Mouse (Mus musculus) skeletal muscle tissue, adult 2 months (tissue): ENCODE measurements around the gene Usf2.

Experiments
- DNase-seq: peaks from one replicate; pipeline ENCODE4 v3.0.0-alpha.2; 2012; ENCODE audit warnings: low read depth, low spot score

Gene Usf2

DNA sequence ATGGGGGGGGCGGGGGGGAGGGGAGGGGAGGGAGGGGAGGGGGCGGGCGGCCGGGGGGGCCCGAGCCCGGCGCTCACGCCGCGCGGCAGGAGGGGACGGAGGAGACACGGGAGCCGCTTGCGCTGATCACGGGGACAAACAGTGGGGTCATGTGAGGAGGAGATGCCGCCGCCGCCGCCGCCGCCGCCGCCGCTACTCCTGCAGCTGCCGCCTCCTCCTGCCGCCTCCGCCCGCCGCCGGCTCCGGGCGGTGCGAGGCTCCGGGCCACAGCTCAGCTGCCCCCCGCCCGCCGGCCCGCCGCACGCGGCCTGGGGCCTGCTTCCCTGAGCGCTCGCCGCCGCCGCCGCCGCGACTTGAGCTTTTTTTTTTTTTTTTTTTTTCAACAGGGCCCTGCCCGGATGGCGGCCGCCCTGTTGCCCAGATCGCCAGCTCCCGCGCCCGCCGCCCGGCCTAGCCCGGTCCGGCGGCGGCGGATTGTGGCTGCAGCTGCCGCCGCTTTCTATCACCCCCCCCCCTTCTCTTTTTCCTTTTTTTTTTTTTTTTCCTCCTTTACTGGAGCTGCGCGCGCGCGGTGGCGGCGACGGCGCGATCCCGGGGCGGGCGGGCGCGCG, at the start of gene Usf2:
Gene Usf2, minus strand, starts transcription at position 48 of the 611 bp plus-strand sequence.
- peak; percentile 84 for DNase-seq

DNA sequence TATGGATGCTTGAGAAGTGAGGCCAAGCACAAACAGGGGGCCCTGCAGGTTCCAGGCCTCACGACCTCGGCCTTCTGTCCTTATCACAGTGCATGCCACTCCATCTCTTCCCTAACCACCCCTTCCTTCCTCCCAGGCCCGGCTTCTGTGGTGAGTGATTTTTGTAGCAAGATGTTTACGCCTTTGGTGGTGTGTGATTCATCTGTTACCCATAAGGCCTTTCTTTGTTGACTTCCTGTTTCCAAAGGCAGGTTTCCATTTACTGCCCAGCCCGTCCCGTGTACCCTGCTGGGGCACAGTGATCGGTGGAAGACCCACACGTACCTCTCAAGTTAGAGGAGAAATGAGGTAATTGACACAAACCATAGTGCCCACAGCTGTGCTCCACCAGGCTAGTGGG, 46.0 kb upstream of the Usf2 start:
- DNase-seq = peak; percentile 56

DNA sequence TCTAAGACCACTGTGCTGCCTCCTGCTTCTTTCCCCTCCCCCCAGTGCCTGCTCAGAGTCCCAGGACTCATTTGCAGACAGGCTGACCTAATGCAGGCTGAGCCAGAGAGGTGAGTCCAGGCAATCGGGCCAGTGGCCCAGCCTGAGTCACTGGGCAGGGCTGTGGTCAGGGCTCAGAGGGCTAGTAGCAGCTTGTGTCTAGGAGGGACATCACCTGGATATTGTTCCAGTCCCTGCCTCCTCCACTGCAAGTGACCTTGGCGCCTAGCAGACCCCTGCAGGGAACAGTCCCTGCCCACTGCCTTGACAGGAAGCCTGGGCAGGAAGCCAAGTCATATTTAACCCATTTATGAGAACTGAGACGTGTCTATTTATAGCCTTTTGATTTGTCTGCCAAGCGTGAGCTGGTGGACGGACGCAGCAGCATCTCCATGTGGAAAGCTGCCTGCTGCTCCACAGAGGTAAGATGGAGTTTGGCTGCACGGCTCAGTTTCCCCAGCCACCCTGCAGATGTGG, 44.0 kb upstream of the Usf2 start:
- peak; percentile 82 for DNase-seq

DNA sequence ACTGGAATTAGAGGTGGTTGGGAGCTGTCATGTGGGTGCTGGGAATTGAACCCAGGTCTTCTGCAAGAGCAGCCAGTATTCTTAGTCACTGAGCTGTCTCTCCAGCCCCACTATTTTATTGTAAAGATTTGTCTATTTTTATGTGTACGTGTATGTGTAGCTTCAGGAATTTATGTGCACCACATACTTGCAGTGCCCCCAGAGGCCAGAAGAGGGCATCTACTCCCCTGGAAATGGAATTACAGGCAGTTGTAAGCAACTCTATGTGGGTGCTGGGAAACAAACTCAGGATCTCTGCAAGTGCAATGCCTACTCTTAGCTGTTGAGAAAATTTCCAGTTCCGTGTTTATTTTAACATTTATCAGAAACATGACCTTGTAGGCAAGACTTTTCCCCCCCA, 39.9 kb upstream of the Usf2 start:
- DNase-seq = no peak

DNA sequence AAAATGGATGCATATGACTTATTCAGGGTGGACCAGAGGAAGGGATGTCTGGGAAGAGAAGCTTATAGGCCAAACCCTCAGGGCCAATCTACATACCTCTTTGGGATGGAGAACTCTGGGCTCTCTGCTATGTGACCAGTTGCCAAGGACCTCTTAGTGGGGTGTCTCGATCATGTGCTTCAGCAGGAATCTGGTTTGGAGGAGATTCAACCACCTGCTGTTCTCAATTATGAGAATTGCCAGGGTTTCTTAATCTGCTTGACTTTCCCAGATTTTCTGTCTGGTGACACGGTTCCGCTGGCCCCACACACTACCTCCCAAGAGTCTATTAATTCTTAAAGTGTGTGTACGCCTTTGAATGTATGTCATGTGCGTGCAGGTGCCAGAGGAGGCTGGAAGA, 37.4 kb upstream of the Usf2 start:
- DNase-seq = no peak

DNA sequence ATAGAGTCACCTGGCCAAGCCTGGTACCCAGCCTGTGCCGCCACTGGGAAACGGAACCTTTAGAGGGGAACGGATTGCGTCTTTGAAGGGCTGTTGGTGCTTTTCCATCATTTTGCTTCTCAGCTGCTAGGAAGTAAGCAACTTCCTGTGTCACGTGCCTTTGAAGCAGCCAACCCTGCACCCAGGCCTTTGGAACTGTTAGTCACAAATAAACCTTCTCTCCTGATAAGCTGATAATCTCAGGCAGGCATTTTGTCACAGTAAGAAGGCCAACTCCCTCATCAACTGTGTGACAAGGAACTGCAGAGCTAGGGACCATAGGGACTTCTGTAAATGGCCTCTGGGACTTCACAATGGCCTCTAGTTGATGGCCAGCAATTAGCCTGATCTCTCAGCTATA, 35.5 kb upstream of the Usf2 start:
- DNase-seq = no peak

DNA sequence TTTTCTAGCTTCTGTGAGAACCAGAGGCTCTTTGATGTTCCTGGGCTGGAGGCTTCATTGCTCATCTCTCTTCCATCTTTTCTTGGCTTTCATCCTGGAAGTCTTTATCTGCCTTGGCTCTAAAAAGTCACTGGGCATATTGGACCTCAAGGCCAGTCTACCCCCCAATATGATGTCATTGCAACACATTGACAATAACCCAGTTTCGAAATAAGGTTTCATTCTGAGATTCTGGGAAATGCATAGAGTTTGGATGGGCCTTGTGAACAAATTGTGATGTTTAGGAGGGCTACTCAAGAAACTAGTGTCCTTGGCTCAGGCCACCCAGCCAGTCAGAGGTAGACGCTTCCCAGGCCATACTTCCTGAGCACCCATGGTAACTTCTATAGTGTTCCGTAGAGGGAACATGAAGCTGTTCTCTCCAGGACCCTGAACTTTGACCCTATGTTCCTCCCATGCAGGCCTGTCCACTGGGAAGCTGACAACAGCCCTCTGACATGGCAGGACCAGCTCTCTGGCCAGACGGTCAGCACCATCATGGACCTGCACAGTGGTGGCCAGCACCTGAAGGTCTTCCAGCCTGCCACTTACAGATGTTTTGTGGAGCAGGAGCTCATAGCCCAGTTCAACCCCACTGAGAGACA, 32.0 kb upstream of the Usf2 start:
- no peak for DNase-seq

DNA sequence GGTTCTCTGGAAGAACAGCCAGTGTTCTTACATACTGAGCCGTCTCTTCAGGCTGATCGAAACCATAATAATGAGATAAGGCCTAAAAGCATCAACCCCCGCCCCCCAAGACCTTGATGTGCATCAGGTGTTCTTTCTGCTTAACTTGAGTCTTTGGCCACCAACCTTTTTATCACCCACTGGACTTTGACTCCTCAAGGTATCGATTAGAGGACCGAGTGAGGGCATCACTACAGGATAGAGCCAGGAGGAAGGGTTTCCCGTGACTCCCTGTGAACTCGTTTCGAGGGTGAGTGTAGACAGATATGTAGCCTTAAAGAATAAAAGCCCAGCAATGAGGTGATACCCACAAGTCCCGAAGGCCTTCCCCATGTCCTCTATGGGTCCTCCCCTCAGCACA, 28.8 kb upstream of the Usf2 start:
- no peak for DNase-seq

DNA sequence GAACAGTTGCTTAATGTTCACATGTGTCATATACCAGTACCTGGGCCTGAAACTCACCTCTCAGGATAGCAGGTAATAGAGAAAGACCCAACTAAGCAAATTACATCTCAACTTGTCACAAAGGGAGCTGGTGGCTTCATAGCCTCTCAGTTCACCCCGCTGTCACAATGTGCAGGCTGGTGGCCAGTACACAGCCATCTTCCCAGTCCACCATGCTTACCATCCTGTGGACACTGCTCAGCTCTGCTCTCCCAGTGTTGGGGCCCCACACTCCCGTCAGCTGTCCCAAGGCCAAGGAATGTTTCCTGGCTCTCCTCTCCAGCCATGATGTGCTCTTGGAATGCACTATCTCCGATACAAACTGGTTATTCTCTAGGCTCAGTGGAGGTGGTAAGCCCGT, 25.1 kb upstream of the Usf2 start:
- DNase-seq = no peak

DNA sequence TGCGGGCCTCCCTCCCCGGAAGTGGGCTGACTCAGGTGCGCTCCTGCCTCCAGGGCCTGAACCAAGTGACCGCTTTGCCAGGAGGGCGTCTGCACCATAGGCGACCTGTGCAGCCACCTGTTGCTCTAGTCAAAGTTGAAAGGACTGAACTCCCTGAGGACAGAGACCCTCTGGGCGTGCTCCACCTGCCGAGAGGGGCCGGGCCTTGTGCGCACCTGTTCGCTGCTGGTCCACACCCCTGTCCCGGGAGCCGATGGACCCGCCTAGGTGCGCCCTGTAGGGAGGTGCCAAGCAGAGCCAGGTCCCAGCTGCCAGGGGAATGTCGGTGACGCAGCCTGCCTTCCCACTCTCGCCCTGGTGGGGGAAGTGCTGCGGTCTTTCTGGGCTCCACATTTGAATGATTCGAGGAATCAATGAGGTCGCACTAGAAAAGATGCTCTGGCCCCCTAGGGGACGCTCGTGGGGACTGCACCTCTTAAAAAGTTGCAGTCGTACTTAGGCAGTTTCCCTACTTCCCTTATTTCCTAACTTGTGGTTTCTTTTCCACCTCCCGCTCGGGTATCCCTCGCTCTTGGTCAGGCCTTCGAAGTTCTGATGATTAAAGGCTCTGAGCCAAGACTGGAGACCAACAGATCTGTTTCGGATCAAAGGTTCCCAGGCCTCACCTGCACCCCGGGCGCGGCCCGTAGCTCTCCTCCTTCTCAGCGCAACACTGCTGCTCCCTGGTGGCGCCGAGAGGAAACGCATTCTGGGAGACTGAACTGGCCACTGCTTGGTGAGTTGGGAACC, 17.1 kb upstream of the Usf2 start, which contains the start of gene Fam187b:
Gene Fam187b, plus strand, starts transcription at position 290 of the 789 bp plus-strand sequence.
- peak; percentile 57 for DNase-seq

DNA sequence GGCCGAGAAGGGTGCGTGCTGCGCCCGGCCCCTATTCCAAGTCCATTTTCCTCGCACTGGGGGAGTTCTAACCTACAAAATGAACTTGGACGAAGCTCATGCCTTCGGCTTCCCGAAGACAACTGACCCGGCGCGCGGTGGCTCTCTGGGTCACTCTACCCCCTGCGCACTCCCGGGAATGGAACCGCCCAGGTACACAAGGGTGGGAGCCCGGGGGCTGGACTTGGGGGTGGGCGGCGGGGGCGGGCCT, 16.6 kb upstream of the Usf2 start, which contains the start of gene Lsr:
Gene Lsr, minus strand, starts transcription at position 214 of the 250 bp plus-strand sequence.
- no peak for DNase-seq

DNA sequence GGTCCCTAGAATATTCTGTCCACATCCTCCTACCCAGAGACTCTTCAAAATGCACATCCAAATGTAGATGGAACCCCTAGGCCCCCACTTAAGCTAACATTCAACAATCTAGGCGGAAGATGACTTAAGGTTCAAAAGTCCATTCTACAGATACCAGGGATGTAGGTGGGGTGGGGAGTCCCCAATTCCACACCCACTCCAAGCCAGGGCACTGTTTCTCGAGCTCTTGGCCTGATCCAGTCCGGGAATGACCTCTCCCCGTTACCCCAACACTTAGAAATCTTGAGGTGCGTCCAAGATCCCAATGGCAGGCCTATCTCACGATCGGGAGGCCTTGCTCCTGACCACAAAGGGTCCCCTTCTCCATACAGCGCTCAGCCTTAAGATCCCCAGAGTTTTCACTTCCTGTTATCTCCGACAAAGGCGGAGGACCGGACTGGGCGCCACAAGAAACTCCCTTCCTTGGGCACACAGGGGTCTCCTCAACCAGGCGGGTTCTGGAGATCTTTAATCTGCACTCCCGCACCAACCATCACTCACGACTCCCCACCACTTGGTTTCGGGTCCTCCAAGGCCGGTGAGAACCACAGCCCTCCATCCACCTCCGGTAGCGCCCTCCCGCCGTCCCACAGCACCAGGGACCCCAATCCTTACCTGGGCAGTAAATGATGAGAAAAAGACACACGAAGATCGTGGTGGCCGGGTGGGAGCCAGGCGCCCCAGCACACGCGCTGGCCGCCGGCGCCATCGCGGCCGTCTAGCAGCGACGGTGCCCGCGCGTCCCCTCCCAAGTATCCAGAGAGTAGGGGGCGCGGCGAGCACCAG, 16.0 kb upstream of the Usf2 start:
- DNase-seq = no peak

DNA sequence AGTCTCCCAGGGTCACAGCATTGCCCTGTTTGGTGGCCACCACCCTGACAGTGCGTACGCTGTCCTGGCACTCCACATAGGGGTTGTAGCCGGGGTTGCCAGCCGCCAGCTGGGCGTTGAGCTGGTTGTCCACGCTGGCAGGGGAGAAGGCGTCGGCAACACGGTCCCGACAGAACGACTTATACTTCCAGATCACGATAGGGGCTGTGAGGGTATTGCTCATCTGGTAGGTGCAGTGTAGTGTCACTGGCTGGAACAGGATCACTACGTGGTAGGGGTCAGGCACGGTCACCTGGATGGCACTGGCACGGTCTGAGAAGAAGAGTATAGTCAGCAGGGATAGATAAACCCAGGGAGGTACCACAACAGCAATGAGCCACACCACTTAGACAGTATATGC, 15.3 kb upstream of the Usf2 start:
- DNase-seq = no peak

DNA sequence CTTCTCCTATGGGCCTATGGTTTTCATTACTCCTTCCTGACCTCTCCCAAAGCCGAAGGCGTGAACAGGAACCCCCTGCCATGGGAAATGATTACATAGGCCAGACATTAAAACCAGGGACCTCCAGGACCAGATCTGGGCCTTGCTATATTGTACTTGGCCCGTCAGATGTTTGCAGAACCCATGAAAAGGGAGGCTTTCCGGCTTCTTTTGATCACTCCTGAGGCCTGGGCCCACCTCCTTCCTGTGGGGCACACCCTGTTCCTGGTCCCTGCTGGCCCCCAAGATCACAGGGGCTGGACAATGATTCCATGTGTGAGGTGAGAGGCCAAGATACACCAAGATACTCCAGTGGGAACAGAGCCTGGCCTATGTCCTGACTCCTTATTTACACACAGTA, 12.6 kb upstream of the Usf2 start:
- DNase-seq = no peak

DNA sequence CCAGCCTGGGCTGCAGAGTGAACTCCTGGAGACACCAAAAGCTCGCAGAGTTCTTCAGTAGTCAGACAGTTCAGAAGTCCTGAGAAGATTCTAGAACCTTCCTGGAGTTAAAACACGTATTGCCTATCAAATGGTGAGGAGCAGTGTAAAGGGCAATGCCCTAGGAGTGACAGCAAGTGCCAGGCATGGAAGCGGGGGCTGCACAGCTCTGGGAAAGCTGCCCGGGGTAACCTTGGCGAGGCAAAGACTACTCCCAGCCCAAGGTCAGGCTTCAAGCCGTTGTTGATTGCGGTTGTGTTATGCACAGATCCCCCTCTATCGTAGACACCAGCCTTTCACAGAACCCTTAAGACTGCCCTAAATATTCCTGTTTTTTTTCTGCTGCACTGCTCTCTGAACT, 12.0 kb upstream of the Usf2 start:
- no peak for DNase-seq

DNA sequence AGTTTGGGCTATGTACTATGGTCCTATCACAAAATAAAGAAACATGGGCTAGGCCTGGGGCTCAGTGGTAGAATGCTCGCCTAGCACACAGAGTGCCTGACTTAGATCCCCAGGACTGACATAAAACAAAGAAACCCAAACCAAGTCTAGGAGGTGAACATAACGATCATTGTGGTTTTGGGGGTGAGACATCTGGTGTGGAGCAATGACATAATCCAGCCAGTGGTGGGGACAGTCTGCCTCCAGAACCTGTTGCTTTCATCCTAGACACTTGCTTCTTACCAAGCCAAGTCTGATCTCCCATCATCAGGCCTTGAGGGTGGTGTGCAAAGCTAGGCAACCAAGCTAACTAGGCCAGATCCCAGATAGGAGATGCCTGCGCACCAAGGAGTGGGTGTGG, 10.1 kb upstream of the Usf2 start:
- no peak for DNase-seq

DNA sequence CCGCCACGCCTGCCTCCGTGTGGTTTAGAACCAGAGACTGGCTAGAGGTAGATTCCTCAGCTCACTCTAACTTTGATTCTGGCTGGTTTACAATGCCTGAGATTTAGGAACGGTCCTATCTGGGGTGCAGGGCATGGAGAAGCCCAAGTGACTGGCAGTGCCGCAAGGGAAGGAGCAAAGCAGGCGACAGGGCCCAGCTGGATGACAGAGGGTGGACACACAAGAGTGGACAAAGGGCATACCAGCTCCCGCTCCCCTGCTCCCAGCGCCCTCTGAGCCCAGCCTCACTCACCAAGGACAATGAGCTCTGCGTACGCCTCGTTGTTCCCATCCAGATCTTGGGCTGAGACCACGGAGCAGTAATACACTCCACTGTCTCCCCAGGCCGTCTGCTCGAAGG, 9.1 kb upstream of the Usf2 start:
- no peak for DNase-seq

DNA sequence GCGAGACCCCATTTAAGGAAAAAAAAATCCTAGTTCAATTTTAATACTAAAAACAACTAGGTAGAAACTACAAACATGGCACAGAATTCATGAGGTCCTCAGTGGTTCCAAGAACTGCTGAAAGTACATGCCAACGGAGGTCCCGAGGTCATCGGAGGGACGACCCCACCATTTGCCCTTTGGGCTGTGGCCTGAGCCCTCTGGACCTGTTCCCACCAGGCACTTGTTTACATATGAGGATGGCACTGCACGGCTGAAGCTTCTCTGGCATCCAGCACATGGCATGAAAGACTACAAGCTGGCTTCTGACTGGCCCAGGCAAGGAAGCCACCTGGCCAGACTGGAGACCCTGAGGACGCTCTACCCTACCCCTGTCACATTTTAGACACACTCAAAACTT, 7.8 kb upstream of the Usf2 start:
- DNase-seq = no peak

DNA sequence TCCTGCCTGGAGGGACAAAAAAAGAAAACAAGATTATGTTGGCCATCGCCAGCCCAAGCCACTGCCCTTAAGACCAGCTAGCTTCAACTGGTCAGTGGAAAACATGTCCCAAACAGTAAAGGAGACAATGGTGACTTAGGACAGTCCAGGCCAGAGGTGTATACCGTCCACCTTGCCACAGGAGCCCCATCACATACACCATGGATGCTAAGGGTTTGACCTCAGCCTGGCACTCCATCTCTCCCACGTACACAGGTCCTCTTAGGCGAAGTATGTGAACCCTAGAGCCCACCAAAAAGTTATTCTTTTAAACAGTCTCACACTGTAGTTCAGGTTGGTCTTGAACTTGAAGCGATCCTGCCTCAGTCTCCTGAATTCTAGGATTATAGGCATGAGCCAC, 6.3 kb upstream of the Usf2 start:
- DNase-seq = no peak

DNA sequence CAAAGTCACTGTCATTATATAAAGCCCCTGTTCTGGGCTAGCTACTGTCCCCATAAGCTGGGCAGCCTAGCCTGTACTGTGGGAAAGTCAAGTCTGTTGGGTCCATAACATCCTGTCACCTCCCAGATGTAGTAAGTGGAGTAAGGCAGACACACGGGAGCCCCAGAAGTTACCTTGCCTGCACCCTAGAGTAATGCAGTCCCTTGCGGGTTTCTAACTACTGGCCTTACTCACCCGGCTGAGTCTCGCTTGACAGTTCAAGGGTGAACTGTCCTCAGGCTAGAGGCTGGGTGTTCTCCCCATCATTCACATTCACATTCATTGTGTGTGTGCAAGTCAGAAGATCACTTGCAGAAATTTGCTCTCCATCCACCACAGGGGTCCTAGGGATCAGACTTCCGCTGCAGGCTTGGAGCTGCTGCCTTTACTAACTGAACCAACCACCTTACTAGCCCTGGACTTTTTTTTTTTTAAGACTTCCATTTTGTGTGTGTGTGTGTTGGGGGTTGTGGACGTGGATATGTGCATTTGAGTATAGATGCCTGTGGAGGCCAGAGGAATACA, 3.3 kb upstream of the Usf2 start:
- DNase-seq = no peak

DNA sequence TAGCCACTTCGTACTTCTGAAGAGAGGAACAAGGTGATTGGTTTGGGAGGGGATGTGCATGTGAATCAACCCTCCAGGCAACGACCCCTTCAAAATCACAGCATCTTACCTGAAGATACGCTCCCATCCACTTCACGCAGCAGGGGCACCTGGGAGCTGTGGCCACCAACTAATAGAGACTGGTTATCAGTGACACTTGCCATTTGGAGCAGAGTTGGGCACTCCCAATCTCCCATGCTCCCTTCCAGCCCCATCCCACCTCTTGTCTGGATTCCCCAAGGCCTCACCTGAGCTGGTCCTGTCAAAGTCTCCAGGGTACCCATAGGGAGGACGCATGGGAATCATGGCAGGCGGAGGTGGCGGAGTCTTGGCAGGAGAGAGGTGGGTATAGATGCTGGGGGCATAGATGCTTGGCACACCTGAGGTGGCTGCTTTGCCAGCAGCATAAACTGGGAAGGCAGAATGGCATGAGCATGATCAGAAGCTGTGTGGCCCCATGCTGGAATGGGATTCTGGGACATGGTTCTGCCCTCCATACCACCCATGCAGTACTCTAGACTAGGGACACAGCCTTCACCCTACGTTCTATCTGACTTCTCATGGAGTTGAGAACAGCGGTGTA, 2.4 kb upstream of the Usf2 start:
- no peak for DNase-seq
